In genomic region chr7:136002382-136002781, GRCm38 (mm10) we compare ENCODE assay signal across 22 mouse cellular contexts.
A peak's percentile ranks its signal among the peaks of the same experiment; 100 is the strongest.
DNase-seq lines count a peak whose midpoint lies in the region; ATAC-seq lines count a peak whose summit lies in the region.
"Had no signal": no experiment of that assay in that cellular context is flagged by ENCODE, and none has a peak within 500 bp of the region (broad histone marks: within the 10 kb centered on the region; RNA-seq: fewer than 3 reads in every experiment).

No protein-coding gene starts in this region.

- peak overlapping the region; percentile 40 for H3K4me2 ChIP-seq in embryonic facial prominence, embryonic 13.5 days
- peak overlapping the region; percentile 39 for H3K4me2 ChIP-seq in limb, embryonic 12.5 days
- H3K4me2 ChIP-seq in midbrain, embryonic 13.5 days (replicated peaks) = no peak overlapping the region
- H3K4me2 ChIP-seq: heart, embryonic 11.5 days; hindbrain, embryonic 14.5 days; intestine, embryonic 15.5 days; liver, embryonic 12.5 days had no signal

- no peaks in the 10 kb centered on the region for H3K36me3 ChIP-seq in embryonic facial prominence, embryonic 13.5 days
- no peaks in the 10 kb centered on the region for H3K36me3 ChIP-seq in limb, embryonic 12.5 days
- no peaks in the 10 kb centered on the region for H3K36me3 ChIP-seq in midbrain, embryonic 13.5 days
- H3K36me3 ChIP-seq: forebrain, embryonic 10.5 days; intestine, embryonic 15.5 days; liver, embryonic 12.5 days had no signal

- ATAC-seq in embryonic facial prominence, embryonic 13.5 days (ENCODE audit: insufficient number of reproducible peaks, insufficient read depth, low FRiP score, low TSS enrichment, low read depth) = no peak
- ATAC-seq in limb, embryonic 12.5 days (ENCODE audit: insufficient number of reproducible peaks, insufficient read depth, low FRiP score, low TSS enrichment, low read depth) = peak; percentile 74
- ATAC-seq in frontal cortex, adult (ENCODE audit: low TSS enrichment) = no peak
- no peak for ATAC-seq in erythroblast, adult 5-6 weeks (replicated peaks; ENCODE audit: low FRiP score, poor library complexity, severe bottlenecking)
- ATAC-seq in midbrain, embryonic 13.5 days = no peak
- ATAC-seq: intestine, embryonic 15.5 days; liver, embryonic 12.5 days; Patski had no signal

- peaks cover 40% of the 10 kb centered on the region for H3K4me1 ChIP-seq in embryonic facial prominence, embryonic 13.5 days
- peaks cover 45% of the 10 kb centered on the region for H3K4me1 ChIP-seq in limb, embryonic 12.5 days (replicated peaks)
- no peaks in the 10 kb centered on the region for H3K4me1 ChIP-seq in midbrain, embryonic 13.5 days (replicated peaks)
- H3K4me1 ChIP-seq: intestine, embryonic 15.5 days; liver, embryonic 12.5 days had no signal

- no peak overlapping the region for H3K4me3 ChIP-seq in embryonic facial prominence, embryonic 13.5 days
- H3K4me3 ChIP-seq in limb, embryonic 12.5 days (replicated peaks) = no peak overlapping the region
- no peak overlapping the region for H3K4me3 ChIP-seq in midbrain, embryonic 13.5 days (replicated peaks)
- H3K4me3 ChIP-seq: forebrain, embryonic 10.5 days; intestine, embryonic 15.5 days; liver, embryonic 12.5 days had no signal

- H3K27ac ChIP-seq in embryonic facial prominence, embryonic 13.5 days = 0 out of 2 replicates have a peak overlapping the region, but pooled peaks have one; percentile 69
- H3K27ac ChIP-seq in limb, embryonic 12.5 days = peak overlapping the region; percentile 73; the same call in 1 of the 2 replicates
- H3K27ac ChIP-seq in midbrain, embryonic 13.5 days = no peak overlapping the region
- H3K27ac ChIP-seq: hindbrain, embryonic 14.5 days; intestine, embryonic 15.5 days; liver, embryonic 12.5 days had no signal

- H3K9me3 ChIP-seq in embryonic facial prominence, embryonic 13.5 days = no peaks in the 10 kb centered on the region
- H3K9me3 ChIP-seq in limb, embryonic 12.5 days = no peaks in the 10 kb centered on the region
- no peaks in the 10 kb centered on the region for H3K9me3 ChIP-seq in midbrain, embryonic 13.5 days
- H3K9me3 ChIP-seq: forebrain, embryonic 10.5 days; intestine, embryonic 15.5 days; liver, embryonic 12.5 days had no signal

- H3K9ac ChIP-seq in embryonic facial prominence, embryonic 13.5 days = no peak overlapping the region
- H3K9ac ChIP-seq in limb, embryonic 12.5 days (replicated peaks) = no peak overlapping the region
- H3K9ac ChIP-seq in midbrain, embryonic 13.5 days (replicated peaks) = no peak overlapping the region
- H3K9ac ChIP-seq: hindbrain, embryonic 14.5 days; intestine, embryonic 15.5 days; liver, embryonic 12.5 days had no signal

- H3K27me3 ChIP-seq in embryonic facial prominence, embryonic 13.5 days = peaks cover 5% of the 10 kb centered on the region
- H3K27me3 ChIP-seq in limb, embryonic 12.5 days = peaks cover 28% of the 10 kb centered on the region; the same call in 1 of the 2 replicates
- H3K27me3 ChIP-seq in midbrain, embryonic 13.5 days = no peaks in the 10 kb centered on the region
- H3K27me3 ChIP-seq: intestine, embryonic 15.5 days; Patski had no signal

- DNase-seq in Muller cell, postnatal 12 days (ENCODE audit: inconsistent ontology term) = peak; percentile 73
- peak; percentile 39 for DNase-seq in NIH3T3 (ENCODE audit: low read depth)
- DNase-seq: adrenal gland, adult 8-10 months; cerebellum, adult 9-10 months; heart, postnatal 10 days; kidney, adult 9 months; kidney, postnatal 4 days; lung, adult 2 months; lung, postnatal 36 days; spleen, adult 18-20 months; thymus, postnatal 36 days had no signal

- 19% methylated on average over 8 of the region's 8 CpGs for WGBS in embryonic facial prominence, embryonic 13.5 days
- WGBS in limb, embryonic 12.5 days = 10% methylated on average over 8 of the region's 8 CpGs
- 85% methylated on average over 8 of the region's 8 CpGs for WGBS in midbrain, embryonic 13.5 days
